Mouse (Mus musculus) testis, adult 2 months (tissue): ENCODE measurements around the gene Efcab11. TPM values are rescaled to one million over a fixed set of nuclear protein-coding genes. Genes with fewer than 3 reads are reported as not detected.

Source experiments
- H3K27ac ChIP-seq: fragments of 200-500 bp; 2 replicates; pipeline ENCODE4 v1.5.1; 2012; ENCODE audit warnings: low read depth, low read length; ENCODE audit not compliant: control insufficient read depth, insufficient read depth
- H3K27me3 ChIP-seq: fragments of 200-500 bp; 2 replicates; pipeline ENCODE4 v1.6.1; 2012; ENCODE audit warnings: mild to moderate bottlenecking, low read length, moderate library complexity; ENCODE audit not compliant: control insufficient read depth, insufficient read depth
- H3K36me3 ChIP-seq: fragments of 200-500 bp; 2 replicates; pipeline ENCODE4 v1.6.1; 2012; ENCODE audit warnings: mild to moderate bottlenecking, low read length; ENCODE audit not compliant: control insufficient read depth, insufficient read depth
- H3K4me1 ChIP-seq: fragments of 200-500 bp; 2 replicates; pipeline ENCODE4 v1.6.1; 2012; ENCODE audit warnings: low read length; ENCODE audit not compliant: control insufficient read depth, insufficient read depth
- H3K4me3 ChIP-seq: fragments of 200-500 bp; 2 replicates; pipeline ENCODE4 v1.5.1; 2012; ENCODE audit warnings: low read depth, mild to moderate bottlenecking, low read length, moderate library complexity, mixed read lengths; ENCODE audit not compliant: control insufficient read depth
- CTCF ChIP-seq: fragments of 200-500 bp; IDR thresholded peaks from 2 replicates; pipeline ENCODE4 v1.5.1; 2012; ENCODE audit warnings: low read depth, mild to moderate bottlenecking, inconsistent platforms, low read length, moderate library complexity; ENCODE audit not compliant: control insufficient read depth, insufficient read depth, insufficient replicate concordance
- POLR2A ChIP-seq: fragments of 200-500 bp; IDR thresholded peaks from 2 replicates; pipeline ENCODE4 v1.6.1; 2012; ENCODE audit warnings: low read depth, mild to moderate bottlenecking, inconsistent platforms, low read length, moderate library complexity; ENCODE audit not compliant: control insufficient read depth
- polyA plus RNA-seq: library from polyadenylated mRNA; depleted of rRNA; stranded (reverse); fragments of >200 nt; gene quantifications from 2 replicates; pipeline ENCODE4 v1.2.3, GENCODE M21; 2012; rRNA removed

The Efcab11 gene
- polyA plus RNA-seq: 6.3 and 7.1 TPM in 2 replicates

- Histone ChIP-seq H3K4me1 (peaks cover 6% of the 10 kb centered on the region), H3K27me3 (no peaks in the 10 kb centered on the region), H3K27ac (peak within 1 kb of the TSS; percentile 84), H3K36me3 (no peaks in the 10 kb centered on the region; the same call in 1 of the 2 replicates), H3K4me3 (peak within 1 kb of the TSS; percentile 95)
- TF ChIP-seq POLR2A (peak; percentile 63), CTCF (no peak)
These were observed at the start of gene Efcab11, which contains the start of gene Tdp1 for GRCm38 (mm10) chr12:99884269-99885261. TSS of gene Efcab11 (minus strand) at chr12:99884439. TSS of gene Tdp1 (plus strand) at chr12:99884517.

DNA sequence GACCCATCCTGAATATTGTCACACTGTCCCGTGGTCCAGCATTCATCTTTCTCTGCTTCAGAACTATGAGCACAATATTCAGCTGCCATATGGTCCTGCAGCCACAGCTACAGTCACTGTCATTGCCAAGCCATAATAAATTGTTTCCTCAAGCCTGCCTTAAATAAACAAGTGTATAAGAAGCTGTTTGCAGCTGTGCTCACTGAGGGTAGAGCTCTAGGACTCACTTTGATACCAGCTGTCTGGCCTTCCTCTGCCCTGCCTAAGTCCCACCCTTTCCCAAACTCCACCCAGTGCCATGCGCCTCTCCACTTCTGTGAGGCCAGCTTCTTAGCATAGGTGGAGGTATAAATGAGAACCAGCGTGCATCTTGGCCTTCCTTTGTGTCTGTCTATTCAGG, 49.4 kb upstream of the Efcab11 start:
- peaks cover 2% of the 10 kb centered on the region; the same call in 1 of the 2 replicates for H3K36me3 ChIP-seq
- no peaks in the 10 kb centered on the region for H3K4me1 ChIP-seq
- no peak for TF ChIP-seq POLR2A
- no peak for TF ChIP-seq CTCF
- H3K27me3 ChIP-seq: no peaks in the 10 kb centered on the region
- H3K4me3 ChIP-seq: no peak overlapping the region
- H3K27ac ChIP-seq: no peak overlapping the region

- H3K4me3 ChIP-seq: no peak overlapping the region
- peaks cover 2% of the 10 kb centered on the region; the same call in 1 of the 2 replicates for H3K36me3 ChIP-seq
- TF ChIP-seq CTCF: no peak
- TF ChIP-seq POLR2A: no peak
- no peak overlapping the region for H3K27ac ChIP-seq
- H3K4me1 ChIP-seq: no peaks in the 10 kb centered on the region
- no peaks in the 10 kb centered on the region for H3K27me3 ChIP-seq
These were observed 48.0 kb upstream of the Efcab11 start for GRCm38 (mm10) chr12:99932245-99932644.

GRCm38 (mm10) chr12:99929160-99929559, 44.9 kb upstream of the Efcab11 start:
- Histone ChIP-seq H3K36me3 (no peaks in the 10 kb centered on the region; the same call in 1 of the 2 replicates), H3K27me3 (no peaks in the 10 kb centered on the region), H3K27ac (no peak overlapping the region), H3K4me1 (no peaks in the 10 kb centered on the region), H3K4me3 (no peak overlapping the region)
- TF ChIP-seq POLR2A: no peak
- no peak for TF ChIP-seq CTCF

DNA sequence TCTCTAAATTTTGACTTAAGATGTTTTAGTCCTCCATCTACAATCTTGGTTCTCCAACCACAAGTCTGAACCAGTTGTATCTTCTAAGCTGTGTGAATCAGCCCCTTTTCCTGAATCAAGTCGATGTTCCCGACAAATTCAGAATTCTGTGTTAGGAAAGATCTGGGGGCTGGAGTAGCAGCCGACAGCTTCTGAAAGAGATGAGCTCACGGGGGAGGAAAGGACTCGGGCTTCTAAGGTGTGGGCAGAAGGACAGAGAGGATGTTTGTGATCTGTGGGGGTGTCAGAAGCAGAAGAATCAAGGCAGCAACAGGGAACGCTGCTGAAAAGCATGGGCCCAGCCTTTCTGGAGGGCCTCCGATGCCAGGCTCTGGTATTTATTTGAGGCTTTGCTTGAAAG, 44.1 kb upstream of the Efcab11 start:
- TF ChIP-seq CTCF (no peak), POLR2A (no peak)
- Histone ChIP-seq H3K4me3 (no peak overlapping the region), H3K27me3 (no peaks in the 10 kb centered on the region), H3K4me1 (no peaks in the 10 kb centered on the region), H3K36me3 (no peaks in the 10 kb centered on the region; the same call in 1 of the 2 replicates), H3K27ac (no peak overlapping the region)

GRCm38 (mm10) chr12:99923703-99924102, 39.5 kb upstream of the Efcab11 start:
- H3K27ac ChIP-seq: peak overlapping the region; percentile 60; the same call in 1 of the 2 replicates
- H3K36me3 ChIP-seq: no peaks in the 10 kb centered on the region; the same call in 1 of the 2 replicates

GRCm38 (mm10) chr12:99923131-99923606, 38.9 kb upstream of the Efcab11 start:
- Histone ChIP-seq H3K4me1 (no peaks in the 10 kb centered on the region), H3K27ac (peak overlapping the region; percentile 74), H3K4me3 (no peak overlapping the region), H3K27me3 (no peaks in the 10 kb centered on the region), H3K36me3 (no peaks in the 10 kb centered on the region; the same call in 1 of the 2 replicates)
- no peak for TF ChIP-seq CTCF
- no peak for TF ChIP-seq POLR2A

More at GRCm38 (mm10) chr12:99923703-99924102, 39.5 kb upstream of the Efcab11 start:
- Histone ChIP-seq H3K4me3 (no peak overlapping the region), H3K4me1 (no peaks in the 10 kb centered on the region), H3K27me3 (no peaks in the 10 kb centered on the region)
- TF ChIP-seq CTCF: no peak
- TF ChIP-seq POLR2A: no peak
